Mouse (Mus musculus): ENCODE measurements around the gene Uvssa. TPM values are rescaled to one million over a fixed set of nuclear protein-coding genes. Genes with fewer than 3 reads are reported as not detected.
A peak's percentile ranks its signal among the peaks of the same experiment; 100 is the strongest.

Uvssa gene
- polyA plus RNA-seq, 1 experiment from 2014 or later, result 10.4 TPM

GRCm38 (mm10) chr5:33464390-33464789, 86.0 kb downstream of the Uvssa start:
- H3K27ac ChIP-seq, result no peak overlapping the region
- H3K9ac ChIP-seq, result no peak overlapping the region
- H3K4me1 ChIP-seq, result peaks cover 30% of the 10 kb centered on the region
- no peaks in the 10 kb centered on the region for H3K9me3 ChIP-seq (replicated peaks)
- H3K4me2 ChIP-seq (replicated peaks), result no peak overlapping the region
- H3K27me3 ChIP-seq, result peaks cover 14% of the 10 kb centered on the region; the same call in 1 of the 2 replicates
- WGBS, result 57% methylated on average over 7 of the region's 7 CpGs
- H3K4me3 ChIP-seq, result no peak overlapping the region
- no peak for ATAC-seq (ENCODE audit: low FRiP score)
- H3K36me3 ChIP-seq, result no peaks in the 10 kb centered on the region

GRCm38 (mm10) chr5:33465464-33465863, 87.1 kb downstream of the Uvssa start:
- H3K4me2 ChIP-seq (replicated peaks), result no peak overlapping the region
- peak overlapping the region; percentile 36 for H3K27ac ChIP-seq
- peaks cover 10% of the 10 kb centered on the region; the same call in 1 of the 2 replicates for H3K27me3 ChIP-seq
- H3K4me3 ChIP-seq, result no peak overlapping the region
- ATAC-seq (ENCODE audit: low FRiP score), result peak; percentile 17
- no peaks in the 10 kb centered on the region for H3K9me3 ChIP-seq (replicated peaks)
- 30% methylated on average over 11 of the region's 11 CpGs for WGBS
- H3K9ac ChIP-seq, result no peak overlapping the region
- no peaks in the 10 kb centered on the region for H3K36me3 ChIP-seq
- peaks cover 30% of the 10 kb centered on the region for H3K4me1 ChIP-seq

Other genes with a start within 250 kb of the Uvssa start
- 3.3 and 3.7 TPM in 2 replicates for gene Spon2, start 160.1 kb upstream of the Uvssa start, polyA plus RNA-seq (2016; fragmentation: Nextera tagmentation; extraction: Ambion mirVana)
- gene Ctbp1, start 103.6 kb upstream of the Uvssa start, polyA plus RNA-seq (2016; fragmentation: Nextera tagmentation; extraction: Ambion mirVana), result 508 and 530 TPM in 2 replicates
- 123 and 127 TPM in 2 replicates for gene Maea, start 43.0 kb upstream of the Uvssa start, polyA plus RNA-seq (2016; fragmentation: Nextera tagmentation; extraction: Ambion mirVana)
- 2.8 and 3.2 TPM in 2 replicates for gene Nkx1-1, start 55.4 kb downstream of the Uvssa start, polyA plus RNA-seq (2016; fragmentation: Nextera tagmentation; extraction: Ambion mirVana)